Mouse (Mus musculus): ENCODE measurements at regions not wholly inside any gene's neighbourhood (a gene's known extent, or its start where the extent isn't known, plus 50 kb on each side); places are given as distances from the start of the nearest gene placed in this dataset.

DNA sequence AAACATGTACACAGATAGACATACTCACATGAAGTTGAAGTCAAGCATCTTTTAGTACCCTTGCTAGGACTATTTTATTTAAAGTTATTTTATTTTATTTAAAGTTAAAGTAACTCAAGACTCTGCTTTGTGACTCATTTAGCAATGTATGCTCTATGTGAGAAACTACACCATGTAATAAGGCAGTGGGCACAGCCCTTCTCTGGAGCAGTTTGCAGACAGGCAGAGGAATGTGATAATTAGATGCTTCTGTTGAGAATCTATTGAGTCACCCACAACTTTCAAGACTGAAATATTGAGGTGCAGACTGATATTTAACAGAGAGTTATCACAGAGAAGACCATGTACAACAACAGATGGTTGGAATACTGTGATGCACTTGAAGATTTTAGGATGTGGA is 825.2 kb upstream of the Cntn5 start:
- no peak for DNase-seq (ENCODE audit: low read depth, low spot score)

DNA sequence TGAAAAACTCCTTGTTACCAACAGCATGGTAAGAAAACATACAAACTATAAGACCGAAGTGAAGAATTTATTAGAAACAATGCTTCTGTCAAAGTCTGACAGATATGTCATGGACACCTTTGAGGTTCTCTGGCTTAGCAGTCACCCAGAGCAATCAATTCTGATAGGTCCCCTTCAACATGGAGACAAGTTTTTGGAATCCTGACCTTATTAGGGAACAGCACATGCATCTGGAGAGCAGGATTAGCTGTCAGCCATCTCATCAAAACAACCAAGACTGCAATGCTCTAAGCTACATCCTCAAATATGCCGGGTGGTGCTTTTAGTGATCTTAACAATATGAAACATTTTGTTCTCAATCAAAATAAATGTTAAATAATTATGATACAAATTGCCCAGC is 817.2 kb upstream of the Cntn5 start:
- DNase-seq (ENCODE audit: low read depth, low spot score), result no peak

DNA sequence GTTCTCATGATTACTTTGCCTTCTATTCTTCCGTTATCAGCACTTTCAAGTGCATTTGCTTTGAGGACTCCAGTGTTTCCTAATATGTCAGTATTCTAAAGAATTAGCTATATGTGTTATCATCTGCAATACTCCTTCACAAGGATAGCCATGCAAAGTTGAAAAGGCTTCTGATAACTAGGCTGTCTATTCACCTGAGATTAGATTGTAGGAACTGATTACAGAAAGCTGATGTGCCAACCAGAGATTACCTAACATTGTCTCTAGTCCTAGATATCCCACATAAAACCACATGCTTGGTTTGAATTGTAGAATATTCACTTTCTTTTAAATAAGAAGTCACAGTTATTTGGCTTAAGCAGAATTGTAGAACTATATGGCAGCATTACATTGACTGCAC is 800.1 kb upstream of the Cntn5 start:
- no peak for DNase-seq (ENCODE audit: low read depth, low spot score)

DNA sequence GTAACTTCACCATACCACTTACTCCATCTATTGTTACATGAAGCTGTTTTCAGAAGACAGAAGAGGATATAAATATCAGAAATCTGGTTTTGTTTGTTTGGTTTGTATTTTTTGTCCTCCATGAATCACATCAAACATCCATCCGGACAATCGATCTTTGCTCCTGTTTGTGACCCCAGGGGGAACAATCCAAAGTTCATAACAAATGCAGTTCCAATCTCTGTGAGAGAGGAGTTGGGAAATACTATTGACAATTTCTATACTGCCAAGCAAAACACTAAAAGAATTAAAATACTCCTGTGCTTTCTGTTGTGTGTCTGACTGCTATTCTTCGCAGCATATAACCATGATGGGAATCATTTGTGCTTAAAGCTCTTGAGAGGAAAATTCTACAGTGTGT is 798.6 kb upstream of the Cntn5 start:
- no peak for DNase-seq (ENCODE audit: low read depth, low spot score)

DNA sequence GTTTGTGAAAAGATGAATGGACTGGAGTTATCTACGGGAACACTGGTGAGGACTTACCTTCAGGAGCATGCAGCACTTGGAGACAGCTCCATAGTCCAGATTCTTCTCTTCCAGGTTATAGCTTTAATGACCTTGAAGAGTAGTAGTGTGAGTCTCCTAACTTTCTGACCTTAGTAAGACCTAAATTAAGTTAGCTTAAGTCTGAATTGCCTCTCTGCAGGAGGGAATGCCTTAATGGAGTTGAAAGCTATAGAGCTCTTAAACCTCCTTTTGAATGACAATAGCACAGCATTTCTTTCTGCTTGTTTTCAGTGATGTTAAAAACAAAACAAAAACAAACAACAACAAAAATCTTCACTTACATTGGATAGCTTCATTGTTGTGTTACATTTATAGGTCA is 788.9 kb upstream of the Cntn5 start:
- no peak for DNase-seq (ENCODE audit: low read depth, low spot score)

DNA sequence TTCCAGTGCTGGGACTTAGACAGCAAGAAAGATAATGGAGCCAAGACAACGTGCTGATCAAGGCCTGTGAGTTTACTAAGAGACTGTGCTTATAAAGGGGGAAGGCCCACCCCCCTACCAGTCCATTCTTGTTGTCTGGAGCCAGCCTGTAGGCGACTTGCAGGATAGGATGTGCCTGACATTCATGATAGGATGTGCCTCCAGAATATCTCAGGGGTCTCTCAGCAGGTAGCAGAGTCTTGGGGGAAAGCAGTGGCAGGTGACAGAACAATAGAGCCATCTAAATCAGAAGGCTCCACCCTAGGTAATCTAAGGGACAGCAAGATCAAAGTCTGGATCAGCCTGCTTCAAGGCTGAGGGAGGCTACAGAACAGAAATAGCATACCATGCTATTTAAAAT is 782.5 kb upstream of the Cntn5 start:
- DNase-seq (ENCODE audit: low read depth, low spot score), result no peak

DNA sequence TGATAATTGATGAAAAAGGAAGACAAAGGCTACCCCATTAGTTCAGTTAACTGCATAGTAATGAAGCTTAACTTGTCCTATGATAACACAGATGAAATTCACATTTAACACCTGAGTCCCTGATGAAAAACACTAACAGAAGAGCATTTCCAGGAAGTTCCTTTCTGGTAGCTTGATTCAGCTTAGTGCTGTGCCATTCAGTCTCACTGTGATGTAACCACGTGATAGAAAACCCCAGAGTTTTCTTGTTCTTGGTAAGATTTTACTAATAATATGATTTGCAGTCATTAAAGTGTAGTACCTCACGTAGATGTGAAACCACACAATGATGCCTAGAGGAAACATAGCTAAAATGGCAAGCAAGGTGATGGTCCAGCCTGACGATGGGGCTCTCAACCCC is 767.4 kb upstream of the Cntn5 start:
- DNase-seq (ENCODE audit: low read depth, low spot score), result no peak

DNA sequence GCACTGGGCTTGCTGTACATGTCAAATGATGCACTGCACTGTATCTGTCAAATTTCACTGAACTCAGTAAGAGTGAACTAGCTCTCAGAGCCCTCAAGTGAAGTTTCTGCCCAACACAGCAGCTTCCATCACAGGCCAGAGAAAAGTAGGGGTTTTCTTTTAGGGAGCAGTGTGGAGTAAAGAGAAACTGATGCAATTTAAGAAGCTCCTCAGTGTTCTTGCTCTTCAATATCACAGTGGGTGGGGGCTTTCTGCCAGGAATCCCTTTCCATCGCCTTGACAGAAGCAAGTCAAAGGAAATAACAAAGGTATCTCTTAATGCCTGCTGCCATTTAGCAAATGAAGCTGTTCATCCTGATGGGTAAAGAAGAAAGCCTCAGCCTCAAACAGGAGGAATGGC is 766.7 kb upstream of the Cntn5 start:
- no peak for DNase-seq (ENCODE audit: low read depth, low spot score)

DNA sequence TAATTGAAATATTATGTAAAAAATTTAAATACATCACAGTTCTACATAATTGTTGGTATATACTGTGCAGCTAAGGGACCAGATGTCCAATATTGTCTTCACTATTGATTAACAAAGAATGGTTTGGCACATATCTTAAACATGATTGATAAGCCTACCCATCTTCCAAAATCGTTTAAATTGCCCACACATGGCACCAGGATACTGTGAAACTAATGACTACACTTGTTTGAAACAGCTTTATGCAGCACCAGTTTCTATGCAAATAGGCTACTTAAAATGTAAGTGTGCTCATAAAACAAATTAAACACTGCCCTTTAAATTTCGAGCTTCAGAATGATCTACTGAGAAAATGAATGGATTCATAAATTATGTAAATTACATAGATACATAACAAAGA is 724.9 kb upstream of the Cntn5 start:
- DNase-seq (ENCODE audit: low read depth, low spot score), result no peak

DNA sequence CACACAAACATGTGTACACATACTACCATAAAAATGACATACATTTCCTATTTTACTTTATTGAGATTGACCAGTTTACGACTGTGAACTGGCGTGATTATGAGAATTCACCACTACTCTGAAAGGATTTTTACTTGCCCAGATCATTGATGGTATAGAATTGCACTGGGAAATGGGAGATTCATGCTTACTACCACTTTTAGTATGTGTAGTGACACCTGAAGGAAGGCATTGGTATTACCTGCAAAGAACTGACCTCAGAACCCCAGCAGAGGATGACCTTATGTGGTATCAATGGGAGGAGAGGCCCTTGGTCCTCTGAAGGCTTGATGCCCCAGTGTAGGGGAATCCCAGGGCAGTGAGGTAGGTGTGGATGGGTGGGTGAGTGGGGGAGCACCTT is 699.8 kb upstream of the Cntn5 start:
- DNase-seq (ENCODE audit: low read depth, low spot score), result peak; percentile 12

DNA sequence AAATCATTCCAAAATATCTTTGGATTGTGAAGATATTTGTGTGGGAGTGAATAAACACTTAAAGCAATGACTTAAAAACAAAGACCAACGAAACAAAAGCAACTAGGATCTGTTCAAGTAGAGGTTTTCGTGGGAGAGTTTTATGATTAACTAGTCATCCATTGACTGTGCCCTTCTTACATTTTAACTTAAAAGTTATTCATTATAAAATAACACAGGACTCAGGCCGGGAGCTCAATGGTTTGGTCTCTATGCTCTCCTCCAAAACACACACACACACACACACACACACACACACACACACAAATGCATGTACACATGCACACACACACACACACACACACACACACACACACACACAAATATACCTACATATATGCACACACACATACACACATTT is 699.3 kb upstream of the Cntn5 start:
- DNase-seq (ENCODE audit: low read depth, low spot score), result no peak

DNA sequence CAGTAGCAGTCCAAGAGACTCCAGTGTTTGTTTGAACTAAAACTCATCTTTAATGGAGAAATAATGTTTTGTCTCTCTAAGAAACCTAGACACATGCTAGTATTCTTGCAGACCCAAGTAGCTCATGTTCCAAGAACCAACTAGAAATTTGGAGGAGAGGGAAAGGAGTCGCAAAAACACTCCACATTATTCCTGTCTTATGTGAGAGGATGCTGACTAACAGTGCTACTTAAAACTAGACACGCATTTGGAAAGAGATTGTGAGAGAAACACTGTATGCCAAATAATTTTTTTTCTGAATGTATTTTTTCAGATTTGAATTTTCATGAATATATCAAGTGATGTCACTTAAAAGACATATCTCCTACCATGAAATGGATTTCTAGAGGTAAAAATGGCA is 698.3 kb upstream of the Cntn5 start:
- DNase-seq (ENCODE audit: low read depth, low spot score), result no peak

DNA sequence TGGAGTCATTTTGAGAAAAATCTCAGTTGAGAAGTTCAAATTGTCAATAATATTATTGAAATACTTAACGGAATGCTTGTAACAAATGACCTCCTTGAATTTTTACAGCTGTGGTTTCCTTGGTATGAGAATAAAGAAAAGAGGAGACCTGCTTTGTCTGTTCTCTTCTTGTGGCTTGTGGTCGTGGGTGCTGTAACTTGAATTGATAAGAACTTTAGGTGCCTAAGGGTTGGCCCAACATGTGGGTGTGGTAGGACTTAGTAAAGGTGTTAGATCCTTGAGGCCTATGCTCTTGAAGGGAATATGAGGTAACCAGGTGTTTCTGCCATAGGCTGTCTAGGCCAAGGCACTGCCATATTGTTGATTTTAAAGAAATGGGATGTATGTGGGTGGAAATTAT is 674.4 kb upstream of the Cntn5 start:
- DNase-seq (ENCODE audit: low read depth, low spot score), result peak; percentile 34

DNA sequence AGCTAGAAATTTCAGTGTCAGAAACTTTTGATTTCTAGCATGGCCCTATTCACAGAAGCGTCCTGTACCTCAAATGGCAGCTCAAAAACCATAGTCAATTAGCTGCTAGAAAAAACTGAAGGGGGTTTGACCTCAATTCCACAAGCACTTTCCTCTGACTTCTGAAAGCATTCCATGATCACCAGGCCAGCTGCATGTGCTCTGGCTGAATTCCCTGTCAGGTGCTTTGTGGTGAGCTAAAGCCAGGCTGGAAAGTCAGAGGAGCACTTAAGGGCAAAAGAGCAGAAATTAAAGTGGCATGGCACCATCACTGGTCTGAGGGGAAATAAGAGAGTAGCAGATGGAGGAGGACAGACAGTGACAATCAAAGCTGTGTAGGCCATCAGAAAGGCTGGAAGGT is 658.3 kb upstream of the Cntn5 start:
- no peak for DNase-seq (ENCODE audit: low read depth, low spot score)

DNA sequence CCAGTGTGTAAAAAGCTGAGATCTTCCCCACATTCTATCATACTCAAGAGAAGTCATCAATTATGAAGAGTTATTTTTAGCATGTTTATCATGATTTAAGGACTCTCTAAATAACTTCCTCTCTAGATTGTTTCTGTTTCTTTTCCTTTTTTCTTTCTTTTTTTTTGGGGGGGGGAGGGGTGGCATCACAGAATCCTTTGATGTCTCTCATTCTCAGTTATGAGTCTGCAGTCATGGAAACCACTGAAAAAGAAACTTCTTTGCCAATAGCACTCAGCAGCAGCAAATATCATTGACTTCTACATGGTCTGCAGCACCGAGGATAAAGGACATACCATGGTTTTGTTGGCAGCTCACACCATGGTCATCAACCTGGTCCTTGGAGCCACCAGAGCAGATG is 654.8 kb upstream of the Cntn5 start:
- peak; percentile 66 for DNase-seq (ENCODE audit: low read depth, low spot score)

DNA sequence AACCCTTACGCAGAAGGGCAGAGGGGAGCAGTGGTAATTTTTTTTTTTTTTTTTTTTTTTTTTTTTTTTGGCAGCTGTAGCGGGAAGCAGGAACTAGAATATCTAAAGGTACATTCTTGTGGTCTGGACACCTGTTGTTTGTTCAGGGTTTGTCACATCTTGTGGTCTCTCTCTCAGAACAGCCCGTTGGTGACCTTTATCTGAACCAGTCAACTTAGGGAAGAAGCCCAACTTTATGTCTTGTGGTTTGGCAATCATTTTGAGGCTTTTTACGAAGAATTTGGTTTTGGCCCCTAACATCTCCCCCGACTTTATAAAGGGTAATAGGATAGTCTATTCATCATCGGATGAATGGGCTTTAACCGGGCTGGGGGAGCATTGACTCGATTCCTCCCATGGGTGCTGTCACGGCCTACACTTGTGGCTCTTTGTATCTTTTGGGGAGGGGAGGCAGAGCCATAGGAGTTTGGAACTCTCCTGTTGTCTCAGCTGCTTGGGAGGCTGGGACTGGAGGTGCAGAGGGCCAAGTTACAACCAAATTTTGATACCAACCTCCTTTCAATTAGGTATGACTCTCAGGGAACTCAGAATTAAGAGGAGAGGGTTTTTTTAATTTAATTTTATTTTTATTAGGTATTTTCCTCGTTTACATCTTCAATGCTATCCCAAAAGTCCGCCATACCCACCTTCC is 609.4 kb upstream of the Cntn5 start:
- DNase-seq (ENCODE audit: low read depth, low spot score), result peak; percentile 55

Data from CD4-positive helper T cell, adult 2 months (primary cell).